Mouse (Mus musculus) ovary, adult 18-20 months (tissue): Measurements from ENCODE around the gene Zfp583.

Source experiments
- DNase-seq: peaks from one replicate; pipeline ENCODE4 v3.0.0; 2022; ENCODE audit warnings: low spot score, mixed read lengths

Zfp583 gene

GRCm38 (mm10) chr7:6285842-6286705 lies 45.0 kb downstream of the Zfp583 start, which contains the start of gene Zfp667:
TSS of gene Zfp667 (plus strand) at chr7:6286579.
- peak; percentile 98 for DNase-seq

- DNase-seq: no peak
These were observed 45.7 kb downstream of the Zfp583 start for GRCm38 (mm10) chr7:6285366-6285765.

- no peak for DNase-seq
These were observed 46.6 kb downstream of the Zfp583 start for GRCm38 (mm10) chr7:6284442-6285012.

- DNase-seq: peak; percentile 61
These were observed 47.5 kb downstream of the Zfp583 start for GRCm38 (mm10) chr7:6283451-6284075.

- DNase-seq: peak; percentile 21
These were observed 48.3 kb downstream of the Zfp583 start for GRCm38 (mm10) chr7:6282749-6283148.

GRCm38 (mm10) chr7:6277906-6278305 lies 53.2 kb downstream of the Zfp583 start:
- no peak for DNase-seq

- no peak for DNase-seq
These were observed 65.4 kb downstream of the Zfp583 start for GRCm38 (mm10) chr7:6265695-6266094.
